Mouse (Mus musculus): Measurements from ENCODE around the gene Mef2a. TPM values are rescaled to one million over a fixed set of nuclear protein-coding genes. Genes with fewer than 3 reads are reported as not detected.

The Mef2a gene
- total and polyA plus RNA-seq, 3 experiments: 9.6 to 13.4 TPM; not detected in 1

DNA sequence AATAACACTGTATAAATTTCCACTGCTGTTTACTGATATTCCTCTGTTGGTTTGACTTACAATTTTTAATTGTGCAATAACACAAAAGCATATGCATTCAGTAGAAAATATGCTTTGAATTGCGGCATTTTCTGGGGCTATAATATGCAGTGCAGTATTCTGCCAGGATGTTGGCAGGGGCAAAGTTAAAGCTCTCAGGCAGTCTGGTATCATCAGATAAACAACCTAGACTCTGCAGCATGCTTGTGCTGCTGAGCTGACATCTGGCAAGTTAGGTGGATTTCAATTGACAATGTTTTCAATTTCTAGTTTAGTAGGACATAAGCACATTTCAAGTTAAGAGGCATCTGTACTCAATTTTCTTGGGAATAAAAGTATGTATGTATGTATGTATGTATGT, 81.3 kb downstream of the Mef2a start:
- Histone ChIP-seq H3K9me3 (replicated peaks; ENCODE audit: insufficient read depth, low read length) (no peaks in the 10 kb centered on the region), H3K4me3 (ENCODE audit: control insufficient read depth in 1 of 2, insufficient read depth in 1 of 2, low read depth in 2 of 2, low read length in 2 of 2) (no peak overlapping the region), H3K9ac (ENCODE audit: control insufficient read depth, low read depth, low read length, poor library complexity, severe bottlenecking) (no peak overlapping the region), H3K27me3 (ENCODE audit: control insufficient read depth in 1 of 2, insufficient read depth in 2 of 2, low read length in 2 of 2) (no peaks in the 10 kb centered on the region), H3K79me2 (ENCODE audit: control insufficient read depth, insufficient read depth, low read length, poor library complexity) (no peaks in the 10 kb centered on the region), H3K27ac (ENCODE audit: control insufficient read depth, low read depth, low read length) (no peak overlapping the region), H3K4me1 (ENCODE audit: control insufficient read depth in 1 of 2, insufficient read depth in 2 of 2, low read length in 2 of 2) (peaks cover 0 to 2% of the 10 kb centered on the region in 2 experiments; a peak in 1 of 4 replicates), H3K36me3 (ENCODE audit: control insufficient read depth in 1 of 2, insufficient read depth in 2 of 2, low read length in 2 of 2) (peaks cover 0 to 2% of the 10 kb centered on the region in 2 experiments; a peak in 1 of 4 replicates)
- no peak for TF ChIP-seq GABPA (IDR thresholded peaks at IDR 0.05; ENCODE audit: low read depth, low read length)
- TF ChIP-seq GATA1 (IDR thresholded peaks at IDR 0.05; ENCODE audit: low read depth, low read length): peak; percentile 20; the same call in 1 of the 2 replicates
- peak; percentile 32 for DNase-seq (ENCODE audit: low read depth, low spot score)

DNA sequence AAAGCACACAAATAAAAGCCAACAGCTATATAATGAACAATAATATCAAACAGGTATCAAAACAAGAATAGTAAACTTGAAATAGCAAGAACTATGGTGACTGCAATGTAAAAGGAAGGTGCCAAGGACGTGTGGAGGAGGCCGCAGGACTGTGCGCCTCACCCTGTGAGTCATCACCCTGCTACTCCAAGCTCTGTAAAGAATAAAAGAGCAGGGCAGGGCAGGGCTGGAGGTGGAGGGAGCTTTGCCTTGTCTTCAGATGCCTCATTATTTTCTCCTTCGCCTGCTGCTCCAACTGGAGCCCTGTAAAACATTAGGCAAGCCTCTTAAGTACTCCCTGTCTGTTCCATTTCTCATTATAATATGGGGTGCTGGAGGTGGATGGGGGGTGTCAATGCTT, 85.2 kb downstream of the Mef2a start:
- Histone ChIP-seq H3K27ac (ENCODE audit: control insufficient read depth, low read depth, low read length) (no peak overlapping the region), H3K79me2 (ENCODE audit: control insufficient read depth, insufficient read depth, low read length, poor library complexity) (no peaks in the 10 kb centered on the region), H3K4me1 (ENCODE audit: control insufficient read depth in 1 of 2, insufficient read depth in 2 of 2, low read length in 2 of 2) (peaks cover 0 to 2% of the 10 kb centered on the region in 2 experiments; a peak in 1 of 4 replicates), H3K9me3 (replicated peaks; ENCODE audit: insufficient read depth, low read length) (no peaks in the 10 kb centered on the region), H3K4me3 (ENCODE audit: control insufficient read depth in 1 of 2, insufficient read depth in 1 of 2, low read depth in 2 of 2, low read length in 2 of 2) (no peak overlapping the region), H3K36me3 (ENCODE audit: control insufficient read depth in 1 of 2, insufficient read depth in 2 of 2, low read length in 2 of 2) (peaks cover 0 to 2% of the 10 kb centered on the region in 2 experiments; a peak in 1 of 4 replicates), H3K27me3 (ENCODE audit: control insufficient read depth in 1 of 2, insufficient read depth in 2 of 2, low read length in 2 of 2) (no peaks in the 10 kb centered on the region), H3K9ac (ENCODE audit: control insufficient read depth, low read depth, low read length, poor library complexity, severe bottlenecking) (no peak overlapping the region)
- no peak for TF ChIP-seq MAZ (IDR thresholded peaks at IDR 0.05; ENCODE audit: low read depth, low read length)
- TF ChIP-seq TAL1 (IDR thresholded peaks at IDR 0.05; ENCODE audit: low read length): no peak
- TF ChIP-seq CTCF (IDR thresholded peaks at IDR 0.05 in 2 of 3, conservative IDR thresholded peaks at IDR 0.05 in 1 of 3; ENCODE audit: control insufficient read depth in 1 of 3, insufficient read depth in 1 of 3, low read depth in 2 of 3, low read length in 3 of 3, poor library complexity in 1 of 3, severe bottlenecking in 1 of 3): no peak
- no peak for TF ChIP-seq ELF1 (IDR thresholded peaks at IDR 0.05; ENCODE audit: low read depth, low read length)
- no peak for TF ChIP-seq USF2 (IDR thresholded peaks at IDR 0.05; ENCODE audit: borderline replicate concordance in 1 of 2, insufficient read depth in 1 of 2, low read depth in 1 of 2, low read length in 2 of 2)
- TF ChIP-seq BHLHE40 (IDR thresholded peaks at IDR 0.05; ENCODE audit: borderline replicate concordance, low read depth, low read length): no peak
- peak; percentile 19 for DNase-seq (ENCODE audit: low read depth, low spot score)

DNA sequence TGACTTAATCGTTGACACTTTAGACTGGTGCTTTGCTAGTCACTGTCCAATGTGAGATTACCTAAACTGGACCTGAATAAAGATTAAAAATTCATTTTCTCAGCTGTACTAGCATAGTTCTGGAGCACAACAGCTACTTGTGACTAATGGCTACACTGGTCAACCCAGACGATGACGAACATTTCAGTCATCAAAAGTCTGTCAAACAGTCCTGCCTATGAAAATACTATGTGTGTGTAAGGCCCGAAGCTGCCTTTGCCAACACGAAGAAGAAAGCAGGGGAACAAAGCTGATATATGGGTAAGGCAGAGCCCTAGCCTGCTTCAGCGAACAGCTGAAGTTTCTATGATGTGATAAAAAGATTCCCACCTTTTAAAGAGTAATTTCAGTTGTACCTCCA, 89.1 kb downstream of the Mef2a start:
- no peaks in the 10 kb centered on the region for H3K79me2 ChIP-seq (ENCODE audit: control insufficient read depth, insufficient read depth, low read length, poor library complexity)
- no peak overlapping the region for H3K27ac ChIP-seq (ENCODE audit: control insufficient read depth, low read depth, low read length)
- no peaks in the 10 kb centered on the region for H3K36me3 ChIP-seq (ENCODE audit: control insufficient read depth in 1 of 2, insufficient read depth in 2 of 2, low read length in 2 of 2)
- DNase-seq (ENCODE audit: low read depth, low spot score): no peak
- no peaks in the 10 kb centered on the region for H3K4me1 ChIP-seq (ENCODE audit: control insufficient read depth in 1 of 2, insufficient read depth in 2 of 2, low read length in 2 of 2)
- no peak for TF ChIP-seq MXI1 (IDR thresholded peaks at IDR 0.05; ENCODE audit: low read depth, low read length)
- no peak for TF ChIP-seq GATA1 (IDR thresholded peaks at IDR 0.05; ENCODE audit: low read depth, low read length)
- TF ChIP-seq RAD21 (IDR thresholded peaks at IDR 0.05; ENCODE audit: low read depth, low read length): no peak
- TF ChIP-seq POLR2AphosphoS5 (IDR thresholded peaks at IDR 0.05; ENCODE audit: borderline replicate concordance, low read depth, low read length): no peak
- TF ChIP-seq BHLHE40 (IDR thresholded peaks at IDR 0.05; ENCODE audit: borderline replicate concordance, low read depth, low read length): no peak
- TF ChIP-seq JUND (IDR thresholded peaks at IDR 0.05; ENCODE audit: low read depth, low read length): no peak
- no peak for TF ChIP-seq TBP (IDR thresholded peaks at IDR 0.05; ENCODE audit: low read depth, low read length)
- no peak for TF ChIP-seq NRF1 (IDR thresholded peaks at IDR 0.05; ENCODE audit: insufficient read depth, low read depth, low read length, poor library complexity, severe bottlenecking)
- TF ChIP-seq CHD1 (IDR thresholded peaks at IDR 0.05; ENCODE audit: low read depth, low read length): no peak
- TF ChIP-seq ZMIZ1 (IDR thresholded peaks at IDR 0.05; ENCODE audit: low read depth, low read length): no peak
- no peak for TF ChIP-seq ELF1 (IDR thresholded peaks at IDR 0.05; ENCODE audit: low read depth, low read length)
- TF ChIP-seq TAL1 (IDR thresholded peaks at IDR 0.05; ENCODE audit: low read length): no peak
- TF ChIP-seq ETS1 (IDR thresholded peaks at IDR 0.05; ENCODE audit: low read depth, low read length): no peak
- no peak overlapping the region for H3K9ac ChIP-seq (ENCODE audit: control insufficient read depth, low read depth, low read length, poor library complexity, severe bottlenecking)
- no peaks in the 10 kb centered on the region for H3K27me3 ChIP-seq (ENCODE audit: control insufficient read depth in 1 of 2, insufficient read depth in 2 of 2, low read length in 2 of 2)
- no peaks in the 10 kb centered on the region for H3K9me3 ChIP-seq (replicated peaks; ENCODE audit: insufficient read depth, low read length)
- no peak overlapping the region for H3K4me3 ChIP-seq (ENCODE audit: control insufficient read depth in 1 of 2, insufficient read depth in 1 of 2, low read depth in 2 of 2, low read length in 2 of 2)

All from MEL (cell line).